Mouse (Mus musculus) heart, embryonic 13.5 days (tissue): ENCODE data around the gene Chrdl2. TPM values are rescaled to one million over a fixed set of nuclear protein-coding genes. Genes with fewer than 3 reads are reported as not detected.
"Not testable (repeated sequence)": the region's sequence is repeated elsewhere in the genome, so short reads cannot be mapped to it uniquely, and the experiment has no call there.

Source experiments
- ATAC-seq: fragments of 200-750 bp; cut with Nextera tagmentation; 2 replicates; pipeline ENCODE4 v1.8.0; 2017; ENCODE audit warnings: moderate TSS enrichment; ENCODE audit not compliant: insufficient number of reproducible peaks, low FRiP score, low TSS enrichment; ENCODE audit errors: extremely low read depth
- H3K27ac ChIP-seq: fragments of 300-500 bp; sonication (generic); replicated peaks from 2 replicates; pipeline ENCODE4 v1.5.1; 2015; ENCODE audit warnings: moderate library complexity, mild to moderate bottlenecking, inconsistent platforms
- H3K27me3 ChIP-seq: fragments of 300-500 bp; sonication (generic); replicated peaks from 2 replicates; pipeline ENCODE4 v1.6.1; 2015; ENCODE audit warnings: mild to moderate bottlenecking, inconsistent platforms
- H3K36me3 ChIP-seq: fragments of 300-500 bp; sonication (generic); 2 replicates; pipeline ENCODE4 v1.6.1; 2015; ENCODE audit warnings: mild to moderate bottlenecking, inconsistent platforms
- H3K4me1 ChIP-seq: fragments of 300-500 bp; sonication (generic); 2 replicates; pipeline ENCODE4 v1.6.1; 2015; ENCODE audit warnings: inconsistent platforms
- H3K4me2 ChIP-seq: fragments of 300-500 bp; sonication (generic); 2 replicates; pipeline ENCODE4 v1.6.1; 2015; ENCODE audit warnings: inconsistent platforms, mild to moderate bottlenecking, moderate library complexity
- H3K4me3 ChIP-seq: fragments of 300-500 bp; sonication (generic); 2 replicates; pipeline ENCODE4 v1.5.1; 2015; ENCODE audit warnings: moderate library complexity, mild to moderate bottlenecking, inconsistent platforms
- H3K9ac ChIP-seq: fragments of 300-500 bp; sonication (generic); 2 replicates; pipeline ENCODE4 v1.6.1; 2015; ENCODE audit warnings: inconsistent platforms, mild to moderate bottlenecking, moderate library complexity
- H3K9me3 ChIP-seq: fragments of 300-500 bp; sonication (generic); 2 replicates; pipeline ENCODE4 v1.6.1; 2016; ENCODE audit warnings: inconsistent platforms
- WGBS: fragments of 180-500 bp; shearing (Covaris S2); methylation state at CpG from one replicate; pipeline ENCODE4 v1.1.7; 2015; ENCODE audit warnings: mixed read lengths; 5-methylcytosine and 5-hydroxymethylcytosine counted together
- polyA plus RNA-seq: library from polyadenylated mRNA; unstranded; fragments of >200 nt; fragmentation: Nextera tagmentation; extraction: Ambion mirVana; gene quantifications from 2 replicates; pipeline ENCODE4 v1.2.1, GENCODE M21; 2015

Gene Chrdl2
- polyA plus RNA-seq, 1 experiment from 2014 or later: 0.49 TPM

DNA sequence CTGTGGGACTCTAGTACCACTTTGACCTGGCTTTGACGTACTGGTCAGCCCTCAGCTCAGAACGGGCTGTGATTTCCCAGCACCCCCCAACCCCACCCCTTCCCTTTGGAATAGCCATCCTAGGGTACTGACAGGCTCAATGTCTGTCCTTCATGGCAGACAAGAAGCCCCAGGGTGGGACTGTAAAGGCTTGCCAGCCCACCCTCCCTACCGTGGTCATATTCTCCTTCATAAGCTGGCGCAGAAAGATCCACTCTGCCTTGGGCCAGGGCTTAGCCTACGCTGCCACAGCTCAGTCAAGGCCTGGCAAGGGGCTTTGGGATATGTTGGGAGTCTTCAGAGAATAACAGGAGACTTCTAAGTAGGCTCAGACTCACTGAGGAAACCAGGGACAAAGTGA, 37.1 kb downstream of the Chrdl2 start:
- no peak overlapping the region for H3K9ac ChIP-seq
- ATAC-seq: no peak
- peaks cover 3% of the 10 kb centered on the region; the same call in 1 of the 2 replicates for H3K9me3 ChIP-seq
- WGBS: 84% methylated on average over 5 of the region's 5 CpGs
- no peaks in the 10 kb centered on the region for H3K36me3 ChIP-seq
- H3K4me1 ChIP-seq: peaks cover 18% of the 10 kb centered on the region
- no peak overlapping the region for H3K4me3 ChIP-seq
- H3K27me3 ChIP-seq: peaks cover 24% of the 10 kb centered on the region
- H3K27ac ChIP-seq: no peak overlapping the region
- H3K4me2 ChIP-seq: no peak overlapping the region

DNA sequence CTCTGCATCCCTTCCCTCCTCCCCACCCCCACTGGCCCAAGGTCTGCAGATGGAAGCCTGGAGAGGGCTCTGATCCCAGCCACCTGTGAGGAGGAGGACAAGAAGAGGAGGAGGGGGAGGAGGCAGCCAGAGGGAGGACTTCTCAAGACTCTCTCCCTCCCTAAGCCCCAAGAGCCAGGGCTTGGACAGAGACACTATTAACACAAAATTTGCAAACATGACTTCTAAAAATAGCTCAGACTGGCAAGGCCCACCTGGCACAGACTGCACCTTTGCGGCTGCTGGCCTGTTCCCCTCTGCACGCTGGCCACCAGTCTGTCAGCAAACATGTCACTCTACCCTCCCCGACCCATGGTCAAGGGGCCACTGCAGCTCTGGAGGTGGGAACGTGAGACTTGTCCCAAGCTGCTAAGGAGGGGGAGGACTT, 37.6 kb downstream of the Chrdl2 start:
- Histone ChIP-seq H3K4me1 (peaks cover 18% of the 10 kb centered on the region), H3K4me2 (no peak overlapping the region), H3K27ac (no peak overlapping the region), H3K4me3 (no peak overlapping the region), H3K27me3 (peaks cover 24% of the 10 kb centered on the region), H3K9ac (no peak overlapping the region), H3K36me3 (no peaks in the 10 kb centered on the region), H3K9me3 (peaks cover 1% of the 10 kb centered on the region; the same call in 1 of the 2 replicates)
- 32% methylated on average over 4 of the region's 4 CpGs for WGBS
- no peak for ATAC-seq

DNA sequence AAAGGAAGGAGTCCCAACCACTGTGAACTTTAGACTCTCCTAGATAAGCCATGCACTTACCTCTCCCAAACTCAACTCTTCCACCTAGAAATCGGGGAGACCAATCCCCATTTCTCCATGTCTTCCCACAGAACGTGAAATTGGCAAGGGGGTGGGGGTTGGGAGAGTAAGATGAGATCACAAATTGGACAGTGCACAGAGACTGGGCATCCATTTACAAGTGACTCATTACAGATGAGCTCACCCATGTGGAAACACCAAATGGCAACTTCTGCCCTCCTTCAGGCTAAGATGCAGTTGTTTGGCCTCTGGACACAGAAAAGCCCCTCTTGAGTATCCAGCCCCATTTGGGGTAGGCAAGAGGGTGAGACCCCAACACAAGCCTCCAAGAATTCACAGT, 40.5 kb downstream of the Chrdl2 start:
- no peaks in the 10 kb centered on the region for H3K36me3 ChIP-seq
- ATAC-seq: no peak
- H3K27ac ChIP-seq: no peak overlapping the region
- no peaks in the 10 kb centered on the region for H3K9me3 ChIP-seq
- no peak overlapping the region for H3K9ac ChIP-seq
- no peak overlapping the region for H3K4me2 ChIP-seq
- peaks cover 18% of the 10 kb centered on the region for H3K4me1 ChIP-seq
- no peak overlapping the region for H3K4me3 ChIP-seq
- H3K27me3 ChIP-seq: peaks cover 24% of the 10 kb centered on the region
- WGBS: 64% methylated on average over 2 of the region's 2 CpGs

DNA sequence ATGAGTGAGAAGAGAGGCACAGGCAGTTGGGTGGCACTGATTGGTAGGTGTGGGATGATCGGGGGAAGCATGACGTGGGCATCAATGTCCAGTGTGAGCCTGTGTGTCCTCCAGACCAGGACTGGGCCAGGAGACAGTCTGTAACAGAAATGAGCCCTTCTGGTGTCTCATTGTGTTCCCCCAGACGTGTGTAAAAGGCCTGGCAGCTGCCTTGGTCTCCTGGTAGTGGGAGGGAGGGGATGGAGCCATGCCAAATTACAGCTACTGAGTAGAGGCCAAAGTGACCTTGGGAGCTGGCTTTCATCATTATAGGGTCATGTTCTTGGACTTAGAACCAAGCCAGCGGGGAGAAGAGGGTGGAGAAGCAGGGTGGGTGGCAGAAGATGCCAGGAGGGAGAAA, 45.9 kb downstream of the Chrdl2 start:
- Histone ChIP-seq H3K4me3 (no peak overlapping the region), H3K36me3 (no peaks in the 10 kb centered on the region), H3K27ac (no peak overlapping the region), H3K27me3 (no peaks in the 10 kb centered on the region), H3K9ac (no peak overlapping the region), H3K9me3 (no peaks in the 10 kb centered on the region), H3K4me1 (no peaks in the 10 kb centered on the region), H3K4me2 (no peak overlapping the region)
- WGBS: 55% methylated on average over 4 of the region's 4 CpGs
- no peak for ATAC-seq

DNA sequence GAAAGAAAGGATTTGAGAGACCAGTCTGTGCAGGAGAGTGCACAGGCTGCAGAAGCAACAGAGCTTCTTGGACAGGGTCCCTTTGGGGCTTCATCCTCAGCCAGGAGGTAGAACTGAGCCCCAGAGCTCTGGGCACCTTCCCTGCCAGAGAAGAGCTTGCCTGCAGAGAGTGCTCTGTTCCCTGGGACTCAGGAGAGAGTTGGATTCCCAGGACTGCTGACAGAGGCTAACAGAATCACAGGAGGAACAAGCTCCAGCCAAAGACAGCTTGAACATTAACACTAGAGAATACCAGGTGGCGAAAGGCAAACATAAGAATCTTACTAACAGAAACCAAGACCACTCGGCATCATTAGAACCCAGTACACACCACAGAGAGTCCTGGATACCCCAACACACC, 47.0 kb downstream of the Chrdl2 start:
- H3K27me3 ChIP-seq, H3K4me2 ChIP-seq, H3K27ac ChIP-seq, H3K36me3 ChIP-seq, H3K9me3 ChIP-seq, H3K9ac ChIP-seq, ATAC-seq, H3K4me3 ChIP-seq, H3K4me1 ChIP-seq: not testable (repeated sequence)
- 81% methylated on average over 2 of the region's 2 CpGs for WGBS

DNA sequence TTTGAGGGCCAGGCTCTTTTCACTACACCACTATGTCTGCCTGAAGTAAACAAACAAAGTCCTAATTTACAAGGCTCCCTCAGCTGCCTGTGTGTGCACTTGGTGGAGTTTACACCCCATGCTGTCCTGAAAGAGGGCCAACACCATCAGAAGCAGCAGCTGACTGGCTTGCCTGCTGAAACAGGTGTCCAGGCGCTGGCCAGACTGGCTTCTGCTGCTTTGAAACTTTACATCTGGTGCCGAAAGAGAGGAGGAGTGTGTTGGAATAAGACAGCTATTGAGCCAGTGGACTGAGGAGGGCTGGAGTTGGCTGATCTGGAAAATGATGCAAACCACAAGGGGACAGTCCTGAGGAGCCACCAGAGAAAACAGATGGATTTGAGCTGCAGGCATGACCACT, 68.0 kb downstream of the Chrdl2 start:
- Histone ChIP-seq H3K9me3 (no peaks in the 10 kb centered on the region), H3K27me3 (no peaks in the 10 kb centered on the region), H3K27ac (no peak overlapping the region), H3K4me3 (no peak overlapping the region), H3K4me1 (peaks cover 10% of the 10 kb centered on the region; the same call in 1 of the 2 replicates), H3K4me2 (no peak overlapping the region), H3K9ac (no peak overlapping the region), H3K36me3 (peaks cover 5% of the 10 kb centered on the region)
- 77% methylated on average over 2 of the region's 2 CpGs for WGBS
- ATAC-seq: no peak

DNA sequence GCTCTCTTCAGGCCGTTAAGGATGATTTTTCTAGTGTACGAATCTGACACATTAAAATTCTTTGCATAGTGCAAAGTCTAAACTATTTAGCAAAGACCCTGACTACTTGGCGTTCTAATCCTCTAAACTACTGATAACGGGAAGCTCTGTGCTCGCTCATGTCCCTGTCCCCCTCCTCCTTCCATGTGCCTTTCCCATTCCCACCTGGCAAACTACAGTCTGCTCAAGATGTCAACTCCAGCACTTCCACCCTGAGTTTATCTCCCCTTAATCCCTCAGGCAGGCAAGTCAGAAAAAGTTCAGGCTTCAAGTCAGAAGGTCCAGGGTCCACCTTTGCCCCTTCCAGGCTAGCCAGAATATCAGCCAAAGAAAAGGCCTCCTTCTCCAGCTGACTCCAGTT, 70.3 kb downstream of the Chrdl2 start:
- H3K27ac ChIP-seq: no peak overlapping the region
- no peaks in the 10 kb centered on the region for H3K27me3 ChIP-seq
- WGBS: 28% methylated on average over 5 of the region's 5 CpGs
- H3K4me3 ChIP-seq: no peak overlapping the region
- peaks cover 18% of the 10 kb centered on the region; the same call in 1 of the 2 replicates for H3K4me1 ChIP-seq
- no peak for ATAC-seq
- H3K4me2 ChIP-seq: no peak overlapping the region
- no peaks in the 10 kb centered on the region for H3K9me3 ChIP-seq
- H3K36me3 ChIP-seq: peaks cover 13% of the 10 kb centered on the region
- no peak overlapping the region for H3K9ac ChIP-seq

DNA sequence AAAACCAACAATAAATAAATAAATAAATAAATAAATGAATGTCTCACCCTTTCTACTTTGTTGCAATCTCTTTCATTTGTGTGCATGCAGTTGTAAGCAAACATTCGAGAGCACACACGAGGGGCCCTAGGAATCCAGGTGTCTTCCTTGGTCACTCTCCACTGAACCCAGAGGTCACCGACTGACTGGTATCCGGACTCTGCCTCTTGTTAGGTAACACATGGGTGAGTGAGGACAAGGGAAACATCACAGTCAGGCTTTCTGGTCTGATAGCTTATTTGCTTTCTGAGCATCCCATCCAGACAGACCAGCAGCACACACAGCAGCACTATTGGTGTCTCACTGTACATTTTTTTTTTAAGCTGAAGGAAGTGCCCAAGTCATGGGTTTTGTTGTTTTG, 71.1 kb downstream of the Chrdl2 start:
- no peak overlapping the region for H3K4me3 ChIP-seq
- H3K36me3 ChIP-seq: peaks cover 20% of the 10 kb centered on the region
- WGBS: 81% methylated on average over 4 of the region's 4 CpGs
- H3K4me2 ChIP-seq: no peak overlapping the region
- H3K9ac ChIP-seq: no peak overlapping the region
- H3K27ac ChIP-seq: no peak overlapping the region
- H3K27me3 ChIP-seq: no peaks in the 10 kb centered on the region
- ATAC-seq: no peak
- peaks cover 18% of the 10 kb centered on the region; the same call in 1 of the 2 replicates for H3K4me1 ChIP-seq
- H3K9me3 ChIP-seq: no peaks in the 10 kb centered on the region

DNA sequence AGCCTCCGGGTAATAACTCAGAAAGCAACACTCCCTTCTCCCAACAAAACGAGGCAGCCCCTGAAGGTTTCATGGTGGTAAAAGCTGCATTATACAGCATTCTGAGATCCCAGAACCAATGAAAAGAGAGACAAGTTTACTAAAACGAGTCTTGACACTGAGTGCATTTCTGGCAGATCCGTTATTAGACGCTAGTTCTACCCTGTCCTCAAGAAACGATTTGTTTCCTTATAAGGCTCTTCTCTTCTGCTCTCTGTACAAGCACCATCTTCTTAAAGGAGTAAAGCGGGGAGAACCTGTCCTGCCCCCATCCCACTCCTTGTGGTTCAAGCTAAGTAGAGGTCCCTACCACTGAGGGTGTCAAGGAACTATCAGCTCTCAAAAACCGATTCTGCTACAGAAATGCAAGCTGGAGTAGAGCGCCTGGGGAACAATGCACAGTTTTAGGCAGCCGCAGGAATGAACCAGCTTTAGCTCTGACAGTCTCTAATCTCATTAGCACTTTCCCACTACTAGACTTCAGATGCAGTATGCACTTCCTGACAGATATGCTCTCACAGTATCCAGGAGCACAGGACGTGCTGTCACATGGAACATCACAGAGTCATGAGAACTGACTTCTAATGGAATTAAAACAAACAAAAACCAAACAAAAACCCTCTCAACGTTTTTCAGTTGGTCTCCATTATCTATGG, 74.3 kb downstream of the Chrdl2 start:
- WGBS: 49% methylated on average over 12 of the region's 12 CpGs
- Histone ChIP-seq H3K27me3 (no peaks in the 10 kb centered on the region), H3K36me3 (peaks cover 51% of the 10 kb centered on the region), H3K9me3 (no peaks in the 10 kb centered on the region), H3K4me1 (peaks cover 18% of the 10 kb centered on the region; the same call in 1 of the 2 replicates), H3K27ac (no peak overlapping the region; the same call in 1 of the 2 replicates), H3K9ac (0 out of 2 replicates have a peak overlapping the region, but pooled peaks have one; percentile 7), H3K4me2 (no peak overlapping the region), H3K4me3 (no peak overlapping the region)
- no peak for ATAC-seq

DNA sequence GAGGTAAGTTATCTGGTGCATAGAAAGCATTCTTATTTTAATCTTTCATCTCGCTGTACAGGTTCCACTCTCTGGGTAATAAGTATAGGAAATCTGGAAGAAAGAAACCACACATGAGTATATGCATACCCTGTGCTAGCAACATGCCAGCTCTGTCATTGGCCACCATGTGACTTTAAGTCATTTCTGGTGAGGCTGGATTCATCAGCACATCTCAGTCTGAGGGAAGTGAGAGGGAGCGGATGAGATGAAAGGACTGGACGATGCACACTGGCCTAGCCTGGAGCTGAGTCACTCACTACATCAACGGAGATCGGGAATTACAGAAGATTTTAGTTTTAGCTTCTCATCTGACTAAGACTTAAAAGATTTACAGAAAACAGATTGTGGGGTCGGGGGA, 76.9 kb downstream of the Chrdl2 start:
- H3K4me1 ChIP-seq: peaks cover 7% of the 10 kb centered on the region; the same call in 1 of the 2 replicates
- ATAC-seq: no peak
- H3K27ac ChIP-seq: no peak overlapping the region
- H3K4me3 ChIP-seq: no peak overlapping the region
- no peaks in the 10 kb centered on the region for H3K27me3 ChIP-seq
- H3K4me2 ChIP-seq: no peak overlapping the region
- WGBS: 84% methylated on average over 6 of the region's 6 CpGs
- no peak overlapping the region for H3K9ac ChIP-seq
- no peaks in the 10 kb centered on the region for H3K9me3 ChIP-seq
- peaks cover 76% of the 10 kb centered on the region for H3K36me3 ChIP-seq

DNA sequence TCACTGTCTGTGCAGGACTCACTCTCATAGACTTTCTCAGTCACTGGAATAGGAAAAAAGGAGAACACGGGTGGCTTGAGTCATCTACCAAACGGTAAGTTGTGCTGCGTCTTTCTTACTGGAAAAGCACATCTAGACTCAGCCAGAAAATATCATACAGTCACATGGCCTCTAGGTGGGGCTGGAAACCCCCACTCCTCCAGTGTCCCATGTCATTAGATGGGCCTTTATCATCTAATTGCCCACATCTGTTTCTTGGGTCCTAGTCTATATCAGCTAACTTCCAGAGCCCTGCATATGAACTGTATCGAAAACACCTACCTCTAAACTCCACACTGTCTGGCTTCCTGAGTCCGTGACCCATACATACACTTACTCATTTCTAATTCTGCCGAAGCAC, 77.8 kb downstream of the Chrdl2 start:
- Histone ChIP-seq H3K36me3 (peaks cover 79% of the 10 kb centered on the region), H3K4me3 (no peak overlapping the region), H3K4me1 (peaks cover 7% of the 10 kb centered on the region; the same call in 1 of the 2 replicates), H3K4me2 (no peak overlapping the region), H3K27me3 (no peaks in the 10 kb centered on the region), H3K27ac (no peak overlapping the region), H3K9ac (no peak overlapping the region), H3K9me3 (no peaks in the 10 kb centered on the region)
- ATAC-seq: no peak
- 85% methylated on average over 6 of the region's 6 CpGs for WGBS
